Mouse (Mus musculus) lung, embryonic 15.5 days (tissue): Measurements from ENCODE around the gene Slc4a11. TPM values are rescaled to one million over a fixed set of nuclear protein-coding genes. Genes with fewer than 3 reads are reported as not detected.

Source experiments
- ATAC-seq: fragments of 200-750 bp; cut with Nextera tagmentation; 2 replicates; pipeline ENCODE4 v1.8.0; 2017; ENCODE audit warnings: moderate number of reproducible peaks, borderline replicate concordance; ENCODE audit not compliant: low FRiP score, low TSS enrichment; ENCODE audit errors: extremely low read depth
- H3K27ac ChIP-seq: fragments of 300-500 bp; sonication (generic); 2 replicates; pipeline ENCODE4 v1.5.1; 2015; ENCODE audit warnings: moderate library complexity, mild to moderate bottlenecking, inconsistent platforms
- H3K27me3 ChIP-seq: fragments of 300-500 bp; sonication (generic); 2 replicates; pipeline ENCODE4 v1.6.1; 2015; ENCODE audit warnings: inconsistent platforms
- H3K36me3 ChIP-seq: fragments of 300-500 bp; sonication (generic); 2 replicates; pipeline ENCODE4 v1.6.1; 2015; ENCODE audit warnings: inconsistent platforms
- H3K4me1 ChIP-seq: fragments of 300-500 bp; sonication (generic); 2 replicates; pipeline ENCODE4 v1.6.1; 2015; ENCODE audit warnings: inconsistent platforms
- H3K4me2 ChIP-seq: fragments of 300-500 bp; sonication (generic); 2 replicates; pipeline ENCODE4 v1.6.1; 2015; ENCODE audit warnings: inconsistent platforms, mild to moderate bottlenecking, moderate library complexity
- H3K4me3 ChIP-seq: fragments of 300-500 bp; sonication (generic); 2 replicates; pipeline ENCODE4 v1.5.1; 2015; ENCODE audit warnings: mild to moderate bottlenecking, inconsistent platforms
- H3K9ac ChIP-seq: fragments of 300-500 bp; sonication (generic); 2 replicates; pipeline ENCODE4 v1.6.1; 2015; ENCODE audit warnings: inconsistent platforms
- H3K9me3 ChIP-seq: fragments of 300-500 bp; sonication (generic); 2 replicates; pipeline ENCODE4 v1.6.1; 2016; ENCODE audit warnings: inconsistent platforms
- WGBS: fragments of 180-500 bp; shearing (Covaris S2); methylation state at CpG from one replicate; pipeline ENCODE4 v1.1.7; 2015; 5-methylcytosine and 5-hydroxymethylcytosine counted together
- polyA plus RNA-seq: library from polyadenylated mRNA; unstranded; fragments of >200 nt; fragmentation: Nextera tagmentation; extraction: Ambion mirVana; gene quantifications from 2 replicates; pipeline ENCODE4 v1.2.1, GENCODE M21; 2015

The Slc4a11 gene
- polyA plus RNA-seq, 1 experiment from 2014 or later = 0.70 TPM

DNA sequence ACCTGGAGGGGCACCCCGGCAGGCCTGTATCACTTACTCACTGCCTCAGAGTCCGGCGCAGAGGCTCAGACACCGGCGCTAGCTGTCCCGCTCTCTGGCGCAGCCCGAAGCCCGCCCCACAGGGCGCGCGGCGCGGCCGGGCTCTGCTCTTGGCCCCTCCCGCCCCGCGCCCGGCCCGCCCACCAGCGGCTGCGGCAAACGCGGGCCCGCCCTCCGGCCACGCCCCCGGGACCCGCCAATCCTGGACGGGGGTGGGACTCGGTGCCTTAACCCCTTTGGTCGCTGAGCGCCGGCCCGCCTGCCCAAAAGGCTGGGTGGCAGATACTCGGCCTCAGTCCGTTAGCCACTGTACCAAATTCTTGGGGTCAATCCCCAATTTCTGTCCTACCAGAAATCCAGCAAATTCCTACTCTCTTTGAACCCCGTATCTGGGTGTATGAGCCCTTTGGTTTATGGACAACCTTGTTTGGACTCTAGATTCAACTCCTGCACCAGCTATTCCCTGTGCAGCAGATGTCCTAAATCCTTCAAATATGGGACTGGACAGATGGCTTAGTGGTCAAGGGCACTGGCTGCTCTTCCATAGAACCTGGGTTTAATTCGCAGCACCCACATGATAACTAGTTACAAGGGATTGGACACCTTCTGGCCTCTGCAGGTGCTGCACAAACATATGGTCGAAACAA lies 54.5 kb downstream of the Slc4a11 start, which contains the start of gene Lzts3:
Lzts3 (minus strand) TSS at position 120 of the 686 bp plus-strand sequence.
- peak within 1 kb of the TSS; percentile 64 for H3K4me3 ChIP-seq
- peak within 1 kb of the TSS; percentile 78 for H3K9ac ChIP-seq
- H3K4me2 ChIP-seq = peak within 1 kb of the TSS; percentile 99
- peaks cover 14% of the 10 kb centered on the region for H3K27me3 ChIP-seq
- H3K4me1 ChIP-seq = peaks cover 11% of the 10 kb centered on the region
- ATAC-seq = peak; percentile 96
- no peaks in the 10 kb centered on the region for H3K36me3 ChIP-seq
- WGBS = 5% methylated on average over 35 of the region's 40 CpGs
- H3K9me3 ChIP-seq = no peaks in the 10 kb centered on the region
- no peak within 1 kb of the TSS for H3K27ac ChIP-seq

DNA sequence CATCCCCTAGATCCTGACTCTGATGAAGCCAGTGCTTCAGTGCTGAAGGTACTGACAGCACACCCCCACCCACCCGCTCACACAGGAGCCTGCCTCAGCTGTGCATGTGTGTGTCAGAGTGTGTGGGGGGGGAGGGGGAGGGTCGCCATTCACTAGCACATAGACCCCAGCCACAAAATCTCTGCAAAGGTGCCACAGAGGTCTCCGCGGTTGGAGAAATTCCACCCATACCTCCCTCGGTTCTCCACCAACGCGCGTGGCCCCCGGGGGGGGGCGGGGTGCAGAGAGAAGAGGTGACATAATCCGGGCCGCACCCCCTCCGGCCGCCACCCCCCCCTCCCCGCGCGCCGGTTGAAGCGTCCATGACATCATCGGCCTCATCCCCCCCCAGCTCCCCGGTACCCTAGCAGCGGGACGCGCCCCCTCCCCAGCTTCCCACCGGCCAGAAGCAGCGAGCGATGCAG lies 55.1 kb downstream of the Slc4a11 start:
- H3K9me3 ChIP-seq = no peaks in the 10 kb centered on the region
- peak overlapping the region; percentile 99 for H3K4me2 ChIP-seq
- peaks cover 11% of the 10 kb centered on the region for H3K4me1 ChIP-seq
- peak overlapping the region; percentile 64 for H3K4me3 ChIP-seq
- H3K27me3 ChIP-seq = peaks cover 20% of the 10 kb centered on the region
- peak; percentile 62; the same call in 1 of the 2 replicates for ATAC-seq
- no peak overlapping the region for H3K27ac ChIP-seq
- 0% methylated on average over 25 of the region's 27 CpGs for WGBS
- H3K36me3 ChIP-seq = no peaks in the 10 kb centered on the region
- H3K9ac ChIP-seq = peak overlapping the region; percentile 78

DNA sequence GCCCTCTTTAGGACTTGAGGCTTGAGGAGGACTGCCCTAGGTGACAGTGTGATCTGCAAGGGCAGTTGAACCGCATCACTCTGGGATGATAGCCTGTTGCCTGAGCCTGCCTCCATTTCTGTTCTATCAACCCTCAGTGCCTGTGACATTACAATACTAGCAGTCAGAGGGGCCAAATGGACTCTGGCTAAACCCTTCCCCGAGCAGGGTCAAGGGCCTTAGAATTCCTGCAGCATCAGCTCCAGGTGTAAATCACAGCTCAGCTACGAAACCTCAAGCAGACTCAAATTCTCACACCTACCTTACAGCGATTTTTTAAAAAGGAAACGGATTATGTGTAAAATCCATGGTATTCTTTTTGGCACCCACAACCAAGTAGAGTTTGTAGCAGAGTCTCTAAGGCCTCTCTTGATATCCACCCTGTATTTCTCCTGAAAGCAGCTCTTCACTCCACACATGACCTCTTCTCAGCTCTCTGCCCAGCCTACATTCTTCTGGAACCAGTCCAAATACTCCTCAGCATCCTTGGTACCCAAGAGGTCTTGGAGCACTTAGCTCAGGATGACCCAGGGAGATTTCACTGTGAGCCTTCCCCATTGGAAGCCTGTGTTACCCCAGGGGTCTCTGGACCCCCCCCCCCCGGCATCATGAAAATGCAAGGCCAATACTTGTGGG lies 55.8 kb downstream of the Slc4a11 start:
- WGBS = 53% methylated on average over 6 of the region's 6 CpGs
- ATAC-seq = no peak
- Histone ChIP-seq H3K9me3 (no peaks in the 10 kb centered on the region), H3K27ac (no peak overlapping the region), H3K9ac (no peak overlapping the region), H3K4me2 (peak overlapping the region; percentile 99), H3K36me3 (no peaks in the 10 kb centered on the region), H3K27me3 (peaks cover 28% of the 10 kb centered on the region), H3K4me1 (peaks cover 11% of the 10 kb centered on the region), H3K4me3 (peak overlapping the region; percentile 64; the same call in 1 of the 2 replicates)

DNA sequence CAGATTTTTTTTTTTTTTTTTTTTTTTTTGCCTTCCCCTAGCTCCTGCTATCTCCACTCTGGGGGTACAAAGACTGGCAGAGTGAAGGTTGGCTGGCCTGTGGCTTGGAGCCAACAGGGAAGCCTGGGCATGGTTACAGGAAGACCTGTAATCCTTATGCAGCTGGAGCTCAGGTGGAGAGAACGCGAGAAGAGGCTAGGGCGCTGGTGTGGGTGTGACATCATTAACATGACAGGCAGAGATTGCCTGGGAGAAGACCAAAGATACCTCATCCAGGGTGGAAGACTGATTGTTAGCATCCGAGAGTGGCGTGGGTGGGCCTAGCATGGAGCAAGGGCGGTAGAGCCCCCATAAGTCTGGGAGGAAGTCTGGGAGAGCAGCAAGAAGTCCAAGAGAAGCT lies 58.0 kb downstream of the Slc4a11 start:
- H3K4me2 ChIP-seq = no peak overlapping the region
- H3K27ac ChIP-seq = no peak overlapping the region
- ATAC-seq = no peak
- no peak overlapping the region for H3K4me3 ChIP-seq
- no peak overlapping the region for H3K9ac ChIP-seq
- no peaks in the 10 kb centered on the region for H3K36me3 ChIP-seq
- no peaks in the 10 kb centered on the region for H3K9me3 ChIP-seq
- WGBS = 75% methylated on average over 6 of the region's 6 CpGs
- H3K27me3 ChIP-seq = peaks cover 50% of the 10 kb centered on the region
- peaks cover 23% of the 10 kb centered on the region for H3K4me1 ChIP-seq

DNA sequence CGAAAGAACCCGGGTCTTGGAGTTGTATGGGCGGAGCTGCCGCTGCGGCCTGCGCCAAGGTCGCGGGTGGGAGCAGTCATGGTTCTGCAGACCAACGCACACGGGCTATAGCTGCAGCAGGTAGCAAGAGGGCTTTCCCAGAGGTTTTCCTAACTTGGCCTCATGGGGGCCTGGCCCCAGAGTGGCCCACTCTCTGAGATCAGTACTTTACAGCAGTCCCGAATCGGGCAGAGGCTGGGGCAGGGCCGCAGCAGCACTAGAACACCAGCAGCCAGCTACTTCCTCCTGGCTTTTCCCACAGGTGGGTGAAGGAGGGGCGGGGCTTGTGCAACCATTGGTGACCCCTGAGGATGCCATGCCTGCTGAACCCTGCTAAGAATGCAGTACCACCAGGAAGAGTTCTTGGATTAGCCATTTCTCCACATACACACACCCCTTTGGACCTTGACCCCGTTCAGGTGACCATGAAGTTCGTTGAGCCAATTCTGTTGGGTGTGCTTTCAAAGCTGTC lies 59.2 kb downstream of the Slc4a11 start:
- peaks cover 59% of the 10 kb centered on the region for H3K27me3 ChIP-seq
- 30% methylated on average over 16 of the region's 16 CpGs for WGBS
- H3K4me2 ChIP-seq = no peak overlapping the region
- no peak for ATAC-seq
- peaks cover 26% of the 10 kb centered on the region for H3K4me1 ChIP-seq
- no peak overlapping the region for H3K9ac ChIP-seq
- H3K4me3 ChIP-seq = no peak overlapping the region
- no peak overlapping the region for H3K27ac ChIP-seq
- H3K9me3 ChIP-seq = no peaks in the 10 kb centered on the region
- no peaks in the 10 kb centered on the region for H3K36me3 ChIP-seq

DNA sequence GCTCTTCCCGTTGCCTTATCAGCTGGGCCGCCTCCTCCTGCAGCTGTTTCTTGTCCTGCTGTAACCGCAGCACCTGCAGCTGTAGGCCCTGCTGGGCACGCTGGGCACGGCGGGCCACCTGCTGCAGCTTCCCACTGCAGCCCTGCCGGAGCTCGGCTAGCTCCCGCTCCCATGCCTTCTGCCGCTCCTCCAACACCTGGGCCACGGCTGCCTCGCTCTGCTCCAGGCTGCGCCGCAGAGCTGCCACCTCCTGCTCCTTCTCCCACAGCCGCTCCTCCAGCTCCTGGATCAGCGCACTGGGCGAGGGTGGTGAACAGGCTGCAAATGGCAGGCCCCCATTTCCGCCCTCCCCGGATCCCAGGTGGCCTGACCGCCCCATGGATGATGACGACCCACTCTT lies 61.5 kb downstream of the Slc4a11 start:
- no peak overlapping the region for H3K9ac ChIP-seq

DNA sequence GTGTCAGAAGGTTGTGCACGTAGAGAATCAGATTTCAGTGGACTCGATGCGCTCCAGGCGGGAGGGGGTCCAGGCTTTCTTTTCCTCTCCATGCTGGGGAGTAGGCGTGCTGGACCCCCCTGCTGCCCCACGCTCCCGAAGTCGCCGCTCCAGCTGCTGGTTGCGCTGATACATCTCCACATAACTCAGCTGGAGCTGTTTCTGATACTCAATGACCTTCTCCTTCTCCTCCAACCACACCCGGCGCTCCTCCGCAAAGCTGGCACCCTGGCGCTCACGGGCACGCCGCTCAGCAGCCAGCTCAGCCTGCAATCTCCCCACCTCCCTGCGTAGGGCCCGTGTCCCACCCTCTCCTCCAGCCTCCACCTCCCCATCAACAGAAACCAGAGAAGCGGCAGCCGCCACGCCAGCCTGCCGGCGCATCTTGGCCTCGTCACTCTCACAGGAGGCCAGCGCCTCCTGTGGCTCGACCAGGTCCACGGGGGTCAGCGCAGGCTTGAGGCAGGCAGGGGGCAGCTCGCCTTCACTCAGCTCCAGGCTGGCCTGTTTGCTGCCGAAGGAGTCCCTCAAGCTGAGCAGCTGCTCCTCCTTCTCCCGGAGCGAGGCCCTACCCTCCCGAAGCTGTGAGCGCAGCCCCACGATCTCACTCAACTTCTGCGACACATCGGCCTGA lies 62.4 kb downstream of the Slc4a11 start:
- Histone ChIP-seq H3K9me3 (no peaks in the 10 kb centered on the region), H3K36me3 (no peaks in the 10 kb centered on the region), H3K27me3 (peaks cover 51% of the 10 kb centered on the region), H3K4me1 (peaks cover 15% of the 10 kb centered on the region), H3K9ac (peak overlapping the region; percentile 39), H3K4me3 (peak overlapping the region; percentile 37), H3K4me2 (peak overlapping the region; percentile 75), H3K27ac (no peak overlapping the region)
- 3% methylated on average over 38 of the region's 38 CpGs for WGBS
- ATAC-seq = peak; percentile 52

More for the DNA sequence above, 61.5 kb downstream of the Slc4a11 start:
- Histone ChIP-seq H3K27me3 (peaks cover 53% of the 10 kb centered on the region), H3K9me3 (no peaks in the 10 kb centered on the region), H3K4me1 (peaks cover 15% of the 10 kb centered on the region), H3K4me3 (no peak overlapping the region), H3K27ac (no peak overlapping the region), H3K36me3 (no peaks in the 10 kb centered on the region), H3K4me2 (peak overlapping the region; percentile 75)
- 27% methylated on average over 21 of the region's 21 CpGs for WGBS
- ATAC-seq = no peak; the same call in 1 of the 2 replicates

Other genes starting within 250 kb of the Slc4a11 start
- gene Ptpra, start 247.2 kb downstream of the Slc4a11 start, polyA plus RNA-seq = 72.9 and 80.7 TPM in 2 replicates
- 79.7 and 83.1 TPM in 2 replicates for gene Mrps26, start 133.8 kb downstream of the Slc4a11 start, polyA plus RNA-seq
- not detected in 2 replicates for gene Oxt, start 121.3 kb downstream of the Slc4a11 start, polyA plus RNA-seq
- gene Avp, start 115.0 kb downstream of the Slc4a11 start, polyA plus RNA-seq = not detected in 2 replicates
- 14.6 and 15.0 TPM in 2 replicates for gene Fastkd5, start 67.5 kb downstream of the Slc4a11 start, polyA plus RNA-seq
- 10.4 and 10.5 TPM in 2 replicates for gene Ubox5, start 67.5 kb downstream of the Slc4a11 start, polyA plus RNA-seq
- gene Lzts3, start 54.7 kb downstream of the Slc4a11 start, polyA plus RNA-seq = 2.9 and 3.2 TPM in 2 replicates
- 51.7 and 56.7 TPM in 2 replicates for gene Ddrgk1, start 32.9 kb downstream of the Slc4a11 start, polyA plus RNA-seq
- 103 and 108 TPM in 2 replicates for gene Itpa, start 29.9 kb downstream of the Slc4a11 start, polyA plus RNA-seq
- gene 4930402H24Rik, start 208.9 kb upstream of the Slc4a11 start, polyA plus RNA-seq = 26.2 and 29.0 TPM in 2 replicates
- gene Atrn, start 209.0 kb upstream of the Slc4a11 start, polyA plus RNA-seq = 5.4 and 5.5 TPM in 2 replicates